Mouse (Mus musculus): ENCODE measurements around the gene Plekhg4.

Gene Plekhg4

GRCm38 (mm10) chr8:105403467-105403866 is 30.4 kb downstream of the Plekhg4 start:
- CTCF ChIA-PET = no interaction called here

- CTCF ChIA-PET = interaction anchor here (0.8 kb wide), 1 partner anchor 162 kb away, joined by 4 read pairs; no protein-coding TSS in a partner anchor
These were observed 31.4 kb downstream of the Plekhg4 start for GRCm38 (mm10) chr8:105404496-105404895.

- CTCF ChIA-PET = no interaction called here
These were observed 33.3 kb downstream of the Plekhg4 start for GRCm38 (mm10) chr8:105406416-105406815.

GRCm38 (mm10) chr8:105408331-105408730 is 35.3 kb downstream of the Plekhg4 start:
- CTCF ChIA-PET = no interaction called here

- CTCF ChIA-PET = no interaction called here
These were observed 36.9 kb downstream of the Plekhg4 start for GRCm38 (mm10) chr8:105409947-105410346.

- CTCF ChIA-PET = no interaction called here
These were observed 40.3 kb downstream of the Plekhg4 start, which contains the start of the genes Kctd19 and Lrrc36 for GRCm38 (mm10) chr8:105413391-105413790. TSS of gene Kctd19 (minus strand) at chr8:105413502. TSS of gene Lrrc36 (plus strand) at chr8:105413571.

GRCm38 (mm10) chr8:105418992-105419391 is 45.9 kb downstream of the Plekhg4 start:
- CTCF ChIA-PET = no interaction called here

GRCm38 (mm10) chr8:105419800-105420199 is 46.7 kb downstream of the Plekhg4 start:
- CTCF ChIA-PET = no interaction called here

- CTCF ChIA-PET = no interaction called here
These were observed 48.9 kb downstream of the Plekhg4 start for GRCm38 (mm10) chr8:105422006-105422405.

GRCm38 (mm10) chr8:105426878-105427277 is 53.8 kb downstream of the Plekhg4 start:
- CTCF ChIA-PET = no interaction called here

GRCm38 (mm10) chr8:105431743-105432515 is 58.9 kb downstream of the Plekhg4 start:
- CTCF ChIA-PET = no interaction called here

All from spleen, embryonic (tissue).